Mouse (Mus musculus) lung, postnatal 0 days (tissue): Measurements from ENCODE around the gene Idh1.

Experiments used
- CTCF ChIP-seq: IDR thresholded peaks from 2 replicates; pipeline ENCODE4 v1.5.1; 2016; ENCODE audit warnings: antibody characterized with exemption, mild to moderate bottlenecking
- EP300 ChIP-seq: IDR thresholded peaks from 2 replicates; pipeline ENCODE4 v1.6.1; 2016; ENCODE audit warnings: antibody characterized with exemption, mild to moderate bottlenecking, control low read depth

GRCm38 (mm10) chr1:65119438-65119837, 66.9 kb downstream of the Idh1 start, which contains the start of gene Gm28845:
- TF ChIP-seq CTCF: no peak
- no peak for TF ChIP-seq EP300
